Mouse (Mus musculus): ENCODE measurements at regions not wholly inside any gene's neighbourhood (a gene's known extent, or its start where the extent isn't known, plus 50 kb on each side); places are given as distances from the start of the nearest gene placed in this dataset.

- intact Hi-C loops (cut with DNase I; ENCODE audit: low total_unique reads), result no loop called here
- DNase-seq, result no peak
These were observed 297.9 kb upstream of the Slc24a5 start for GRCm38 (mm10) chr2:124770028-124770427.

GRCm38 (mm10) chr2:124772055-124772708 is 295.7 kb upstream of the Slc24a5 start:
- intact Hi-C loops (cut with DNase I; ENCODE audit: low total_unique reads), result no loop called here

GRCm38 (mm10) chr2:124775737-124776136 is 292.2 kb upstream of the Slc24a5 start:
- DNase-seq, result peak; percentile 75
- intact Hi-C loops (cut with DNase I; ENCODE audit: low total_unique reads), result no loop called here

More at GRCm38 (mm10) chr2:124772055-124772708, 295.7 kb upstream of the Slc24a5 start:
- no peak for DNase-seq

- no peak for DNase-seq
- intact Hi-C loops (cut with DNase I; ENCODE audit: low total_unique reads), result no loop called here
These were observed 275.3 kb upstream of the Slc24a5 start for GRCm38 (mm10) chr2:124792633-124793036.

GRCm38 (mm10) chr2:124811709-124812108 is 256.2 kb upstream of the Slc24a5 start:
- no peak for DNase-seq
- intact Hi-C loops (cut with DNase I; ENCODE audit: low total_unique reads), result no loop called here

- no peak for DNase-seq
- intact Hi-C loops (cut with DNase I; ENCODE audit: low total_unique reads), result no loop called here
These were observed 251.1 kb upstream of the Slc24a5 start for GRCm38 (mm10) chr2:124816814-124817213.

GRCm38 (mm10) chr2:124819846-124820245 is 248.1 kb upstream of the Slc24a5 start:
- no peak for DNase-seq
- intact Hi-C loops (cut with DNase I; ENCODE audit: low total_unique reads), result no loop called here

- no peak for DNase-seq
- intact Hi-C loops (cut with DNase I; ENCODE audit: low total_unique reads), result no loop called here
These were observed 247.1 kb upstream of the Slc24a5 start for GRCm38 (mm10) chr2:124820821-124821220.

- DNase-seq, result no peak
- intact Hi-C loops (cut with DNase I; ENCODE audit: low total_unique reads), result no loop called here
These were observed 246.6 kb upstream of the Slc24a5 start for GRCm38 (mm10) chr2:124821366-124821765.

GRCm38 (mm10) chr2:124848812-124849211 is 219.1 kb upstream of the Slc24a5 start:
- intact Hi-C loops (cut with DNase I; ENCODE audit: low total_unique reads), result no loop called here
- DNase-seq, result peak; percentile 26

- intact Hi-C loops (cut with DNase I; ENCODE audit: low total_unique reads), result no loop called here
These were observed 209.4 kb upstream of the Slc24a5 start for GRCm38 (mm10) chr2:124858504-124858903.

GRCm38 (mm10) chr2:124888209-124888608 is 179.7 kb upstream of the Slc24a5 start:
- intact Hi-C loops (cut with DNase I; ENCODE audit: low total_unique reads), result no loop called here
- no peak for DNase-seq

More at GRCm38 (mm10) chr2:124858504-124858903, 209.4 kb upstream of the Slc24a5 start:
- DNase-seq, result peak; percentile 72

GRCm38 (mm10) chr2:124895002-124895401 is 172.9 kb upstream of the Slc24a5 start:
- peak; percentile 12 for DNase-seq
- intact Hi-C loops (cut with DNase I; ENCODE audit: low total_unique reads), result no loop called here

GRCm38 (mm10) chr2:124903556-124903955 is 164.4 kb upstream of the Slc24a5 start:
- intact Hi-C loops (cut with DNase I; ENCODE audit: low total_unique reads), result no loop called here
- no peak for DNase-seq

- intact Hi-C loops (cut with DNase I; ENCODE audit: low total_unique reads), result no loop called here
- no peak for DNase-seq
These were observed 162.8 kb upstream of the Slc24a5 start for GRCm38 (mm10) chr2:124905076-124905475.

GRCm38 (mm10) chr2:124918986-124919761 is 148.8 kb upstream of the Slc24a5 start:
- DNase-seq, result no peak
- intact Hi-C loops (cut with DNase I; ENCODE audit: low total_unique reads), result no loop called here

- no peak for DNase-seq
- intact Hi-C loops (cut with DNase I; ENCODE audit: low total_unique reads), result no loop called here
These were observed 148.1 kb upstream of the Slc24a5 start for GRCm38 (mm10) chr2:124919762-124920255.

GRCm38 (mm10) chr2:124920265-124920664 is 147.7 kb upstream of the Slc24a5 start:
- intact Hi-C loops (cut with DNase I; ENCODE audit: low total_unique reads), result no loop called here
- peak; percentile 20 for DNase-seq

GRCm38 (mm10) chr2:124927882-124928758 is 139.8 kb upstream of the Slc24a5 start:
- DNase-seq, result peak; percentile 57
- intact Hi-C loops (cut with DNase I; ENCODE audit: low total_unique reads), result loop anchor here (5.0 kb wide), 2 partner anchors 321 to 826 kb away; no protein-coding TSS in a partner anchor

- intact Hi-C loops (cut with DNase I; ENCODE audit: low total_unique reads), result loop anchor here (5.0 kb wide), 2 partner anchors 321 to 826 kb away; no protein-coding TSS in a partner anchor
- DNase-seq, result no peak
These were observed 139.2 kb upstream of the Slc24a5 start for GRCm38 (mm10) chr2:124928759-124929113.

All from gastrocnemius, postnatal 14 days (tissue).